Comparison of ENCODE assay signal across 17 mouse cellular contexts in genomic region chr2:166523156-166523890, GRCm38 (mm10).
DNase-seq lines count a peak whose midpoint lies in the region; ATAC-seq lines count a peak whose summit lies in the region.
"Had no signal": no experiment of that assay in that cellular context is flagged by ENCODE, and none has a peak within 500 bp of the region (broad histone marks: within the 10 kb centered on the region; RNA-seq: fewer than 3 reads in every experiment).

No protein-coding gene starts in this region.

- H3K27me3 ChIP-seq in heart, embryonic 15.5 days, result no peaks in the 10 kb centered on the region
- 0 out of 2 replicates have a peak, but pooled peaks cover 4% of the 10 kb centered on the region for H3K27me3 ChIP-seq in midbrain, embryonic 14.5 days (ENCODE audit: control insufficient read depth, insufficient read depth, low read length)
- H3K27me3 ChIP-seq in midbrain, embryonic 10.5 days (ENCODE audit: low read depth, poor library complexity, severe bottlenecking), result peaks cover 37% of the 10 kb centered on the region
- no peaks in the 10 kb centered on the region for H3K27me3 ChIP-seq in limb, embryonic 11.5 days (ENCODE audit: control insufficient read depth, insufficient read depth, low read length)

- H3K9ac ChIP-seq in heart, embryonic 15.5 days, result peak overlapping the region; percentile 25; the same call in 1 of the 2 replicates
- no peak overlapping the region for H3K9ac ChIP-seq in midbrain, embryonic 14.5 days (replicated peaks; ENCODE audit: low read length)
- no peak overlapping the region for H3K9ac ChIP-seq in limb, embryonic 11.5 days (ENCODE audit: low read length)
- H3K9ac ChIP-seq: liver, embryonic 14.5 days had no signal

- H3K4me3 ChIP-seq in heart, embryonic 15.5 days, result no peak overlapping the region
- no peak overlapping the region for H3K4me3 ChIP-seq in midbrain, embryonic 14.5 days (replicated peaks; ENCODE audit: low read depth, low read length)
- H3K4me3 ChIP-seq in midbrain, embryonic 10.5 days, result no peak overlapping the region
- no peak overlapping the region for H3K4me3 ChIP-seq in limb, embryonic 11.5 days (ENCODE audit: low read depth, low read length)

- DNase-seq in heart, postnatal 25 days (ENCODE audit: low spot score), result no peak
- no peak for DNase-seq in midbrain, embryonic 14.5 days
- no peak for DNase-seq in midbrain, embryonic 10.5 days (ENCODE audit: low spot score)
- DNase-seq in limb, embryonic 11.5 days (ENCODE audit: low spot score), result no peak
- DNase-seq in layer of hippocampus, adult 9-11 months, result no peak
- DNase-seq in MN1 (ENCODE audit: low spot score), result no peak
- DNase-seq: adrenal gland, adult 2 months; cerebellum, adult 2 months; gastrocnemius, postnatal 25 days; lung, postnatal 4 days; right cerebral cortex, adult 18-20 months; spleen, adult 18-20 months had no signal

- 78% methylated on average over 10 of the region's 10 CpGs for WGBS in heart, embryonic 15.5 days
- WGBS in midbrain, embryonic 14.5 days, result 73% methylated on average over 10 of the region's 10 CpGs
- 85% methylated on average over 10 of the region's 10 CpGs for WGBS in midbrain, embryonic 10.5 days
- WGBS in limb, embryonic 11.5 days, result 75% methylated on average over 10 of the region's 10 CpGs

- H3K9me3 ChIP-seq in heart, embryonic 15.5 days (replicated peaks), result no peaks in the 10 kb centered on the region
- H3K9me3 ChIP-seq in midbrain, embryonic 14.5 days (ENCODE audit: control insufficient read depth, low read length), result no peaks in the 10 kb centered on the region
- H3K9me3 ChIP-seq in midbrain, embryonic 10.5 days (replicated peaks), result no peaks in the 10 kb centered on the region
- no peaks in the 10 kb centered on the region for H3K9me3 ChIP-seq in limb, embryonic 11.5 days (ENCODE audit: control insufficient read depth, low read length)

- ATAC-seq in heart, embryonic 15.5 days (replicated peaks; ENCODE audit: insufficient number of reproducible peaks, insufficient read depth, low FRiP score, low read depth), result no peak
- no peak for ATAC-seq in midbrain, embryonic 14.5 days (ENCODE audit: low FRiP score, low TSS enrichment)
- no peak for ATAC-seq in limb, embryonic 11.5 days (ENCODE audit: insufficient number of reproducible peaks, low FRiP score, low TSS enrichment, low read depth)
- ATAC-seq: CD4-positive, CD25-positive, alpha-beta regulatory T cell, adult 4 months; intestine, embryonic 16.5 days had no signal

- H3K4me1 ChIP-seq in heart, embryonic 15.5 days (replicated peaks), result peaks cover 36% of the 10 kb centered on the region
- H3K4me1 ChIP-seq in midbrain, embryonic 14.5 days (ENCODE audit: control insufficient read depth, insufficient read depth, low read length), result peaks cover 16% of the 10 kb centered on the region; the same call in 1 of the 2 replicates
- peaks cover 38% of the 10 kb centered on the region for H3K4me1 ChIP-seq in midbrain, embryonic 10.5 days
- 0 out of 2 replicates have a peak, but pooled peaks cover under 1% of the 10 kb centered on the region for H3K4me1 ChIP-seq in limb, embryonic 11.5 days (ENCODE audit: control insufficient read depth, insufficient read depth, low read length)

- intact Hi-C loops in heart, postnatal 25 days (cut with DNase I), result no loop called here

- no peaks in the 10 kb centered on the region for H3K36me3 ChIP-seq in heart, embryonic 15.5 days
- no peaks in the 10 kb centered on the region for H3K36me3 ChIP-seq in midbrain, embryonic 14.5 days (ENCODE audit: control insufficient read depth, insufficient read depth, low read length)
- no peaks in the 10 kb centered on the region for H3K36me3 ChIP-seq in midbrain, embryonic 10.5 days
- H3K36me3 ChIP-seq in limb, embryonic 11.5 days (ENCODE audit: control insufficient read depth, insufficient read depth, low read length), result no peaks in the 10 kb centered on the region

- peak overlapping the region; percentile 94 for H3K27ac ChIP-seq in heart, embryonic 15.5 days
- H3K27ac ChIP-seq in midbrain, embryonic 14.5 days (replicated peaks; ENCODE audit: low read depth, low read length), result peak overlapping the region; percentile 57
- H3K27ac ChIP-seq in midbrain, embryonic 10.5 days (replicated peaks), result no peak overlapping the region; the same call in 1 of the 2 replicates
- H3K27ac ChIP-seq in limb, embryonic 11.5 days (replicated peaks; ENCODE audit: low read depth, low read length), result 0 out of 2 replicates have a peak overlapping the region, but pooled peaks have one; percentile 16
- H3K27ac ChIP-seq: kidney, postnatal 0 days; liver, embryonic 14.5 days had no signal

- peak overlapping the region; percentile 54; the same call in 1 of the 2 replicates for H3K4me2 ChIP-seq in heart, embryonic 15.5 days
- H3K4me2 ChIP-seq in midbrain, embryonic 14.5 days (ENCODE audit: low read length), result no peak overlapping the region
- H3K4me2 ChIP-seq in limb, embryonic 11.5 days (ENCODE audit: low read depth, severe bottlenecking), result no peak overlapping the region
